Mouse (Mus musculus) olfactory bulb, adult 2 months (tissue): ENCODE data around the gene Rab12. TPM values are rescaled to one million over a fixed set of nuclear protein-coding genes. Genes with fewer than 3 reads are reported as not detected.

Experiments used
- H3K27ac ChIP-seq: fragments of 200-500 bp; 2 replicates; pipeline ENCODE4 v1.5.1; 2012; ENCODE audit warnings: low read depth, low read length; ENCODE audit not compliant: insufficient read depth
- H3K4me1 ChIP-seq: fragments of 200-500 bp; 2 replicates; pipeline ENCODE4 v1.6.1; 2012; ENCODE audit warnings: low read length; ENCODE audit not compliant: control insufficient read depth, insufficient read depth
- H3K4me3 ChIP-seq: fragments of 200-500 bp; 2 replicates; pipeline ENCODE4 v1.5.1; 2012; ENCODE audit warnings: mild to moderate bottlenecking, low read depth, low read length, moderate library complexity; ENCODE audit not compliant: insufficient read depth
- CTCF ChIP-seq: fragments of 200-500 bp; IDR thresholded peaks from 2 replicates; pipeline ENCODE4 v1.5.1; 2012; ENCODE audit warnings: low read depth, mild to moderate bottlenecking, low read length, moderate library complexity; ENCODE audit not compliant: insufficient read depth
- POLR2A ChIP-seq: fragments of 200-500 bp; IDR thresholded peaks from 2 replicates; pipeline ENCODE4 v1.6.1; 2012; ENCODE audit warnings: mild to moderate bottlenecking, low read depth, low read length, moderate library complexity; ENCODE audit not compliant: insufficient read depth
- WGBS: fragments of 180-500 bp; shearing (Covaris S2); methylation state at CpG from one replicate; pipeline ENCODE4 v1.1.7; 2018; 5-methylcytosine and 5-hydroxymethylcytosine counted together
- polyA plus RNA-seq: library from polyadenylated mRNA; stranded (reverse); fragments of >200 nt; gene quantifications from 2 replicates; pipeline ENCODE4 v1.2.4, GENCODE M21; 2012; ENCODE audit warnings: low replicate concordance; ENCODE audit not compliant: missing spikeins, insufficient read depth, insufficient read length

Gene Rab12
- polyA plus RNA-seq, 1 experiment: not detected

- TF ChIP-seq CTCF: no peak
- no peak for TF ChIP-seq POLR2A
- Histone ChIP-seq H3K27ac (peak overlapping the region; percentile 10; the same call in 1 of the 2 replicates), H3K4me1 (peaks cover 13% of the 10 kb centered on the region), H3K4me3 (peak overlapping the region; percentile 96)
- under 1% methylated on average over 57 of the region's 57 CpGs for WGBS
Measured at GRCm38 (mm10) chr17:66518877-66519553, 514 bp downstream of the Rab12 start.

- TF ChIP-seq CTCF: no peak
- H3K4me3 ChIP-seq: no peak overlapping the region
- 28% methylated on average over 4 of the region's 4 CpGs for WGBS
- peaks cover 16% of the 10 kb centered on the region for H3K4me1 ChIP-seq
- H3K27ac ChIP-seq: no peak overlapping the region
Measured at GRCm38 (mm10) chr17:66516953-66517352, 2.6 kb downstream of the Rab12 start.

GRCm38 (mm10) chr17:66514288-66514995 lies 5.1 kb downstream of the Rab12 start:
- H3K4me1 ChIP-seq: peaks cover 22% of the 10 kb centered on the region
- WGBS: 84% methylated on average over 10 of the region's 10 CpGs
- H3K4me3 ChIP-seq: no peak overlapping the region
- TF ChIP-seq POLR2A: no peak
- no peak for TF ChIP-seq CTCF
- no peak overlapping the region for H3K27ac ChIP-seq

- Histone ChIP-seq H3K4me1 (peaks cover 23% of the 10 kb centered on the region), H3K4me3 (no peak overlapping the region), H3K27ac (no peak overlapping the region)
- WGBS: 80% methylated on average over 15 of the region's 15 CpGs
- TF ChIP-seq CTCF: no peak
- TF ChIP-seq POLR2A: no peak
Measured at GRCm38 (mm10) chr17:66512202-66512956, 7.2 kb downstream of the Rab12 start.

- no peak for TF ChIP-seq POLR2A
- TF ChIP-seq CTCF: no peak
- Histone ChIP-seq H3K4me1 (peaks cover 23% of the 10 kb centered on the region), H3K27ac (peak overlapping the region; percentile 43; the same call in 1 of the 2 replicates), H3K4me3 (no peak overlapping the region)
- 15% methylated on average over 10 of the region's 10 CpGs for WGBS
Measured at GRCm38 (mm10) chr17:66510221-66510683, 9.3 kb downstream of the Rab12 start.

GRCm38 (mm10) chr17:66507049-66507954 lies 12.2 kb downstream of the Rab12 start:
- H3K4me3 ChIP-seq: no peak overlapping the region
- H3K27ac ChIP-seq: no peak overlapping the region; the same call in 1 of the 2 replicates
- H3K4me1 ChIP-seq: peaks cover 30% of the 10 kb centered on the region
- TF ChIP-seq POLR2A: no peak
- 67% methylated on average over 9 of the region's 9 CpGs for WGBS

GRCm38 (mm10) chr17:66504964-66505363 lies 14.6 kb downstream of the Rab12 start:
- 65% methylated on average over 8 of the region's 8 CpGs for WGBS
- TF ChIP-seq CTCF (no peak), POLR2A (no peak)
- peaks cover 19% of the 10 kb centered on the region for H3K4me1 ChIP-seq
- H3K27ac ChIP-seq: no peak overlapping the region
- no peak overlapping the region for H3K4me3 ChIP-seq

- no peak for TF ChIP-seq POLR2A
- no peak for TF ChIP-seq CTCF
- H3K4me1 ChIP-seq: peaks cover 18% of the 10 kb centered on the region
- 79% methylated on average over 2 of the region's 2 CpGs for WGBS
- no peak overlapping the region for H3K4me3 ChIP-seq
- H3K27ac ChIP-seq: no peak overlapping the region
Measured at GRCm38 (mm10) chr17:66504248-66504647, 15.3 kb downstream of the Rab12 start.
